Mouse (Mus musculus) limb, embryonic 15.5 days (tissue): ENCODE data around the gene Dnase1l2. TPM values are rescaled to one million over a fixed set of nuclear protein-coding genes. Genes with fewer than 3 reads are reported as not detected.

Source experiments
- ATAC-seq: fragments of 200-750 bp; cut with Nextera tagmentation; 2 replicates; pipeline ENCODE4 v1.8.0; 2017; ENCODE audit warnings: low read depth, moderate TSS enrichment; ENCODE audit not compliant: insufficient number of reproducible peaks, low FRiP score, low TSS enrichment
- H3K27ac ChIP-seq: fragments of 300-500 bp; sonication (generic); 2 replicates; pipeline ENCODE4 v1.5.1; 2015; ENCODE audit warnings: moderate library complexity, mild to moderate bottlenecking, inconsistent platforms
- H3K27me3 ChIP-seq: fragments of 300-500 bp; sonication (generic); 2 replicates; pipeline ENCODE4 v1.6.1; 2015; ENCODE audit warnings: inconsistent platforms
- H3K36me3 ChIP-seq: fragments of 300-500 bp; sonication (generic); 2 replicates; pipeline ENCODE4 v1.6.1; 2015; ENCODE audit warnings: inconsistent platforms
- H3K4me1 ChIP-seq: fragments of 300-500 bp; sonication (generic); 2 replicates; pipeline ENCODE4 v1.6.1; 2015; ENCODE audit warnings: inconsistent platforms
- H3K4me2 ChIP-seq: fragments of 300-500 bp; sonication (generic); 2 replicates; pipeline ENCODE4 v1.6.1; 2015; ENCODE audit warnings: mild to moderate bottlenecking, inconsistent platforms
- H3K4me3 ChIP-seq: fragments of 300-500 bp; sonication (generic); 2 replicates; pipeline ENCODE4 v1.5.1; 2015; ENCODE audit warnings: mild to moderate bottlenecking, inconsistent platforms
- H3K9ac ChIP-seq: fragments of 300-500 bp; sonication (generic); 2 replicates; pipeline ENCODE4 v1.6.1; 2015; ENCODE audit warnings: inconsistent platforms
- H3K9me3 ChIP-seq: fragments of 300-500 bp; sonication (generic); 2 replicates; pipeline ENCODE4 v1.6.1; 2016; ENCODE audit warnings: inconsistent platforms
- WGBS: fragments of 180-500 bp; shearing (Covaris S2); methylation state at CpG from one replicate; pipeline ENCODE4 v1.1.7; 2015; 5-methylcytosine and 5-hydroxymethylcytosine counted together
- polyA plus RNA-seq: library from polyadenylated mRNA; unstranded; fragments of >200 nt; fragmentation: Nextera tagmentation; extraction: Ambion mirVana; gene quantifications from 2 replicates; pipeline ENCODE4 v1.2.1, GENCODE M21; 2015

Dnase1l2 gene
- 13.3 and 16.6 TPM in 2 replicates for polyA plus RNA-seq

- H3K4me2 ChIP-seq, result no peak within 1 kb of the TSS
- no peaks in the 10 kb centered on the region for H3K9me3 ChIP-seq
- no peak within 1 kb of the TSS for H3K9ac ChIP-seq
- H3K36me3 ChIP-seq, result peaks cover 96% of the 10 kb centered on the region
- no peak within 1 kb of the TSS for H3K27ac ChIP-seq
- no peaks in the 10 kb centered on the region for H3K27me3 ChIP-seq
- 69% methylated on average over 7 of the region's 7 CpGs for WGBS
- no peak for ATAC-seq
- H3K4me3 ChIP-seq, result no peak within 1 kb of the TSS
- H3K4me1 ChIP-seq, result no peaks in the 10 kb centered on the region
Measured at GRCm38 (mm10) chr17:24442632-24443155, at the start of gene Dnase1l2. TSS of gene Dnase1l2 (minus strand) at chr17:24443105.

GRCm38 (mm10) chr17:24490399-24490798 lies 47.5 kb upstream of the Dnase1l2 start:
- Histone ChIP-seq H3K9ac (no peak overlapping the region), H3K9me3 (no peaks in the 10 kb centered on the region), H3K27ac (no peak overlapping the region), H3K36me3 (no peaks in the 10 kb centered on the region), H3K4me3 (no peak overlapping the region), H3K27me3 (peaks cover 22% of the 10 kb centered on the region), H3K4me2 (no peak overlapping the region), H3K4me1 (peaks cover 27% of the 10 kb centered on the region)
- ATAC-seq, result no peak
- 75% methylated on average over 4 of the region's 4 CpGs for WGBS

- peak overlapping the region; percentile 97 for H3K4me2 ChIP-seq
- peak overlapping the region; percentile 44 for H3K9ac ChIP-seq
- H3K27me3 ChIP-seq, result peaks cover 22% of the 10 kb centered on the region
- no peaks in the 10 kb centered on the region for H3K36me3 ChIP-seq
- ATAC-seq, result no peak
- H3K9me3 ChIP-seq, result no peaks in the 10 kb centered on the region
- 19% methylated on average over 19 of the region's 19 CpGs for WGBS
- peak overlapping the region; percentile 68 for H3K4me3 ChIP-seq
- peaks cover 27% of the 10 kb centered on the region for H3K4me1 ChIP-seq
- H3K27ac ChIP-seq, result 0 out of 2 replicates have a peak overlapping the region, but pooled peaks have one; percentile 43
Measured at GRCm38 (mm10) chr17:24489265-24490030, 46.5 kb upstream of the Dnase1l2 start.

GRCm38 (mm10) chr17:24488662-24489264 lies 45.9 kb upstream of the Dnase1l2 start:
- Histone ChIP-seq H3K4me2 (peak overlapping the region; percentile 97), H3K4me1 (peaks cover 27% of the 10 kb centered on the region), H3K27me3 (peaks cover 22% of the 10 kb centered on the region), H3K36me3 (no peaks in the 10 kb centered on the region), H3K27ac (peak overlapping the region; percentile 43; the same call in 1 of the 2 replicates), H3K9ac (peak overlapping the region; percentile 44), H3K9me3 (no peaks in the 10 kb centered on the region), H3K4me3 (peak overlapping the region; percentile 68)
- ATAC-seq, result peak; percentile 20; the same call in 1 of the 2 replicates
- under 1% methylated on average over 67 of the region's 81 CpGs for WGBS

- Histone ChIP-seq H3K4me3 (peak within 1 kb of the TSS; percentile 68), H3K9me3 (no peaks in the 10 kb centered on the region), H3K36me3 (no peaks in the 10 kb centered on the region), H3K4me2 (peak within 1 kb of the TSS; percentile 97), H3K4me1 (peaks cover 27% of the 10 kb centered on the region), H3K27ac (peak within 1 kb of the TSS; percentile 43; the same call in 1 of the 2 replicates), H3K9ac (peak within 1 kb of the TSS; percentile 44), H3K27me3 (peaks cover 22% of the 10 kb centered on the region)
- WGBS, result under 1% methylated on average over 43 of the region's 45 CpGs
- ATAC-seq, result 0 out of 2 replicates have a peak, but pooled peaks have one; percentile 31
Measured at GRCm38 (mm10) chr17:24488186-24488661, 45.3 kb upstream of the Dnase1l2 start, which contains the start of gene Caskin1. TSS of gene Caskin1 (plus strand) at chr17:24488601.

GRCm38 (mm10) chr17:24485090-24485860 lies 42.4 kb upstream of the Dnase1l2 start:
- WGBS, result 41% methylated on average over 11 of the region's 11 CpGs
- Histone ChIP-seq H3K9ac (no peak overlapping the region), H3K4me3 (no peak overlapping the region), H3K36me3 (no peaks in the 10 kb centered on the region), H3K9me3 (no peaks in the 10 kb centered on the region), H3K4me1 (peaks cover 28% of the 10 kb centered on the region), H3K27me3 (peaks cover 22% of the 10 kb centered on the region), H3K27ac (no peak overlapping the region), H3K4me2 (no peak overlapping the region)
- no peak for ATAC-seq

- H3K4me3 ChIP-seq, result no peak overlapping the region
- peaks cover 9% of the 10 kb centered on the region for H3K27me3 ChIP-seq
- no peak for ATAC-seq
- H3K27ac ChIP-seq, result no peak overlapping the region
- peaks cover 17% of the 10 kb centered on the region; the same call in 1 of the 2 replicates for H3K4me1 ChIP-seq
- no peak overlapping the region for H3K9ac ChIP-seq
- H3K36me3 ChIP-seq, result no peaks in the 10 kb centered on the region
- no peaks in the 10 kb centered on the region for H3K9me3 ChIP-seq
- no peak overlapping the region for H3K4me2 ChIP-seq
- 90% methylated on average over 3 of the region's 3 CpGs for WGBS
Measured at GRCm38 (mm10) chr17:24483495-24483894, 40.6 kb upstream of the Dnase1l2 start.

- ATAC-seq, result no peak
- Histone ChIP-seq H3K9ac (no peak overlapping the region), H3K27me3 (no peaks in the 10 kb centered on the region), H3K4me1 (peaks cover 18% of the 10 kb centered on the region), H3K27ac (no peak overlapping the region), H3K4me2 (no peak overlapping the region), H3K4me3 (no peak overlapping the region), H3K9me3 (no peaks in the 10 kb centered on the region), H3K36me3 (peaks cover 14% of the 10 kb centered on the region)
- 96% methylated on average over 20 of the region's 20 CpGs for WGBS
Measured at GRCm38 (mm10) chr17:24481027-24481815, 38.3 kb upstream of the Dnase1l2 start.

- H3K27me3 ChIP-seq, result no peaks in the 10 kb centered on the region
- peaks cover 14% of the 10 kb centered on the region for H3K4me1 ChIP-seq
- no peak overlapping the region for H3K27ac ChIP-seq
- H3K4me3 ChIP-seq, result no peak overlapping the region
- no peak for ATAC-seq
- no peak overlapping the region for H3K9ac ChIP-seq
- H3K36me3 ChIP-seq, result peaks cover 23% of the 10 kb centered on the region
- H3K4me2 ChIP-seq, result no peak overlapping the region
- H3K9me3 ChIP-seq, result no peaks in the 10 kb centered on the region
- 46% methylated on average over 3 of the region's 3 CpGs for WGBS
Measured at GRCm38 (mm10) chr17:24480201-24480826, 37.4 kb upstream of the Dnase1l2 start.

GRCm38 (mm10) chr17:24479431-24479830 lies 36.5 kb upstream of the Dnase1l2 start:
- Histone ChIP-seq H3K4me1 (peaks cover 12% of the 10 kb centered on the region), H3K36me3 (peaks cover 32% of the 10 kb centered on the region), H3K9me3 (no peaks in the 10 kb centered on the region), H3K27ac (no peak overlapping the region), H3K9ac (no peak overlapping the region), H3K4me2 (no peak overlapping the region), H3K27me3 (no peaks in the 10 kb centered on the region), H3K4me3 (peak overlapping the region; percentile 87)
- WGBS, result 28% methylated on average over 1 of the region's 1 CpGs
- no peak for ATAC-seq
